Mouse (Mus musculus) liver, postnatal 0 days (tissue): Measurements from ENCODE around the gene Gm7861.
"Not testable (repeated sequence)": the region's sequence is repeated elsewhere in the genome, so short reads cannot be mapped to it uniquely, and the experiment has no call there.

Experiments
- CTCF ChIP-seq: sonication (generic); IDR thresholded peaks from 2 replicates; pipeline ENCODE4 v1.5.1; 2016; ENCODE audit warnings: antibody characterized with exemption, low read depth
- EP300 ChIP-seq: IDR thresholded peaks from 2 replicates; pipeline ENCODE4 v1.6.1; 2016; ENCODE audit warnings: antibody characterized with exemption, low read depth, mild to moderate bottlenecking

DNA sequence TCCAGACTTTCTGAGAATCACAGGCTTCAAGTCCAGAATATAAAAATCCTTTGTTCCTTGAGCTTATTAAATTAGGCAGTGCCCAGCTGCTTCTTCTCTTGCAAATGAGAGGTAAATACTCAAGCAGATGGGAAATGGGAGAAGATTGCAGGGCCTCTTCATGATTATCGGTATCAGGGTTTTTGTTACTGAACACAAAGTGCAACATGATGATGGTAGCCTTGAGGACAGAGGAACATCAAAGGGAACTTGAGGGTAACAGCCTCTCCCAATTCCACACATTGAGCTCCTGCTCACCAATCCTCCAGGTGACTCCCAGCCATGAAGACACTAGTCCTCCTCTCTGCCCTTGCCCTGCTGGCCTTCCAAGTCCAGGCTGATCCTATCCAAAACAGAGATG lies 11.6 kb downstream of the Gm7861 start, which contains the start of gene Defa28:
- TF ChIP-seq CTCF, EP300: not testable (repeated sequence)
